Mouse (Mus musculus) macrophage (primary cell): ENCODE results near the gene Lsm4. TPM values are rescaled to one million over a fixed set of nuclear protein-coding genes. Genes with fewer than 3 reads are reported as not detected.

Source experiments
- H3K27ac ChIP-seq: fragments of 350-480 bp; formaldehyde crosslinking; 2 replicates; pipeline ENCODE4 v1.9.0; 2021
- H3K36me3 ChIP-seq: fragments of 350-480 bp; formaldehyde crosslinking; 2 replicates; pipeline ENCODE4 v1.9.0; 2021; ENCODE audit errors: inconsistent target
- H3K4me3 ChIP-seq: fragments of 350-480 bp; formaldehyde crosslinking; 2 replicates; pipeline ENCODE4 v1.9.0; 2021; ENCODE audit errors: inconsistent target
- H3K79me2 ChIP-seq: fragments of 350-480 bp; formaldehyde crosslinking; 2 replicates; pipeline ENCODE4 v1.9.0; 2021; ENCODE audit errors: inconsistent target
- WGBS: methylation state at CpG from one replicate; pipeline ENCODE4 v1.1.7; 2026; ENCODE audit warnings: inconsistent platforms; ENCODE audit not compliant: missing documents; 5-methylcytosine and 5-hydroxymethylcytosine counted together
- polyA plus RNA-seq: library from polyadenylated mRNA; stranded (reverse); fragments of 250-400 nt; gene quantifications from 3 replicates; pipeline ENCODE4 v1.2.4, GENCODE M21; 2018; ENCODE audit warnings: inconsistent platforms

Lsm4 gene
- polyA plus RNA-seq, 1 experiment from 2014 or later = 47.7 TPM

- H3K27ac ChIP-seq = peak overlapping the region; percentile 98
- H3K4me3 ChIP-seq = no peak overlapping the region
- H3K36me3 ChIP-seq = no peaks in the 10 kb centered on the region
- WGBS = 94% methylated on average over 2 of the region's 2 CpGs
- no peaks in the 10 kb centered on the region; the same call in 1 of the 2 replicates for H3K79me2 ChIP-seq
These were observed 29.0 kb upstream of the Lsm4 start for GRCm38 (mm10) chr8:70644065-70644464.

GRCm38 (mm10) chr8:70645501-70646224 lies 27.4 kb upstream of the Lsm4 start:
- 24% methylated on average over 17 of the region's 17 CpGs for WGBS

DNA sequence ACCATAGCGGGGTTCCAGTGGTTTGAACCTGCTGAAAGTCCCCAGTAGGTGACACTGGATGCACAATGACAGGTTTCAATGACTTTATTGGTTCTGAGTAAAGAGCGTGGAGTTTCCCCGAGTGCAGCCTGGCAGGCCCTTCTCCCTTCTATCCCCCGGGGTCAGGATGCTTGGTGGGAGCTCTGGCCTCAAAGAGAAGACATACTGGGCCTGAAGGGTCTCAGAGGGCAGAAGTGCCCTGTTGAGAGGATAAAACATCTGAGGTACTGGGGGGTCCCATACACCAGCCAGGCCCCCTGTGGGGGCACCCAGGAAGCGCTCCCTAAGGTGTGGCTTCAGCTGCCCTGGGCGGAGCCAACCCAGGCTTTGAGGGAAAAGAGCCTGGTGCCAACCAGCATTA lies 26.7 kb upstream of the Lsm4 start:
- H3K79me2 ChIP-seq = peaks cover 4% of the 10 kb centered on the region; the same call in 1 of the 2 replicates
- no peaks in the 10 kb centered on the region; the same call in 1 of the 2 replicates for H3K36me3 ChIP-seq
- 85% methylated on average over 4 of the region's 6 CpGs for WGBS
- no peak overlapping the region for H3K4me3 ChIP-seq
- peak overlapping the region; percentile 98 for H3K27ac ChIP-seq

More at GRCm38 (mm10) chr8:70645501-70646224, 27.4 kb upstream of the Lsm4 start:
- Histone ChIP-seq H3K27ac (peak overlapping the region; percentile 98), H3K36me3 (no peaks in the 10 kb centered on the region; the same call in 1 of the 2 replicates), H3K79me2 (peaks cover 4% of the 10 kb centered on the region; the same call in 1 of the 2 replicates), H3K4me3 (no peak overlapping the region)

- peaks cover 2% of the 10 kb centered on the region; the same call in 1 of the 2 replicates for H3K36me3 ChIP-seq
- peak overlapping the region; percentile 98 for H3K27ac ChIP-seq
- H3K4me3 ChIP-seq = no peak overlapping the region
- peaks cover 4% of the 10 kb centered on the region; the same call in 1 of the 2 replicates for H3K79me2 ChIP-seq
These were observed 26.3 kb upstream of the Lsm4 start for GRCm38 (mm10) chr8:70646775-70647174.

GRCm38 (mm10) chr8:70647343-70648163 lies 25.5 kb upstream of the Lsm4 start:
- Histone ChIP-seq H3K36me3 (peaks cover 9% of the 10 kb centered on the region; the same call in 1 of the 2 replicates), H3K27ac (peak overlapping the region; percentile 98), H3K79me2 (peaks cover 7% of the 10 kb centered on the region; the same call in 1 of the 2 replicates), H3K4me3 (no peak overlapping the region)
- WGBS = 84% methylated on average over 8 of the region's 8 CpGs

- H3K79me2 ChIP-seq = peaks cover 11% of the 10 kb centered on the region; the same call in 1 of the 2 replicates
- H3K4me3 ChIP-seq = no peak overlapping the region
- WGBS = 80% methylated on average over 1 of the region's 1 CpGs
- peak overlapping the region; percentile 98 for H3K27ac ChIP-seq
- H3K36me3 ChIP-seq = peaks cover 10% of the 10 kb centered on the region; the same call in 1 of the 2 replicates
These were observed 24.9 kb upstream of the Lsm4 start for GRCm38 (mm10) chr8:70648164-70648442.

DNA sequence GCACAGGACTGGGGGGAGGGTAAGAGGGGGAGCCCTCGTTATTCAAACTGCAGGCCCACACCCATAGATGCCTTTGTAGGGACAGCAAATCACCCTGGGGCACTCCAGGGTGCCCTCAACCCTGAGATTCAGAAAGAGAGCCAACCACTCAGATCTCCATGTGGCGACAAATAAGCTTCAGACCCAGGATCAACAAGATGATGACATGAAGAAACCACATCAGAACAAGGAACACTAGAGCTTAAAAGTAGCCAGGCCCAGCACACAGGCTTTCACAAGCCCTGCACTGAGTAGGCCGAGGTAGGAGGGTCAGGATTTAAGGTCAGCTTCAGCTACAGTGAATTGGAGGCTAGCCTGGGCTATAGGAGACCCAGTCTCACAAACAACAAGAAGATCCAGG lies 24.1 kb upstream of the Lsm4 start:
- WGBS = 62% methylated on average over 3 of the region's 3 CpGs
- peaks cover 10% of the 10 kb centered on the region; the same call in 1 of the 2 replicates for H3K36me3 ChIP-seq
- H3K4me3 ChIP-seq = no peak overlapping the region
- H3K79me2 ChIP-seq = peaks cover 11% of the 10 kb centered on the region; the same call in 1 of the 2 replicates
- H3K27ac ChIP-seq = peak overlapping the region; percentile 98

DNA sequence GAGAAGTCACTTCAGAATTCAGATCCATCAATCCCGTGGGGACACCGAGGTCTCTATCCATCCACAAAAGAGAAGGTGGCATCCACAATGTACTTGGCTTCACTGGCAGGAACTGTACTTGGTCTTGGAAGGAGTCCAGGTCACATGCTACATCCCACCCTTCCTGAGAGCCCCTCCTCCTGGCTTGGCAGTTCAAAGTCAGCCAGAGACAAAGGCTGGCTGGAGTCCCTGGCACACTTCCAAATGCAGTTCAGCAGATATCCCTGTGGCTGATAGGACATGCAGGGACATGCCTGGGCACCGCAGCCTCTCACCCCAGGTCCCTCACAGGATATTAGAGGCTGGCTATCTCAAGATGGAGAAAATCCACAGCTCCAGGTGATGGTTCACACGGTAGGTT lies 23.7 kb upstream of the Lsm4 start:
- 37% methylated on average over 4 of the region's 4 CpGs for WGBS
- Histone ChIP-seq H3K79me2 (peaks cover 11% of the 10 kb centered on the region; the same call in 1 of the 2 replicates), H3K36me3 (peaks cover 10% of the 10 kb centered on the region; the same call in 1 of the 2 replicates), H3K27ac (peak overlapping the region; percentile 98), H3K4me3 (no peak overlapping the region)

- WGBS = 95% methylated on average over 15 of the region's 17 CpGs
- H3K79me2 ChIP-seq = peaks cover 15% of the 10 kb centered on the region; the same call in 1 of the 2 replicates
- H3K36me3 ChIP-seq = peaks cover 14% of the 10 kb centered on the region; the same call in 1 of the 2 replicates
- no peak overlapping the region for H3K4me3 ChIP-seq
- peak overlapping the region; percentile 98 for H3K27ac ChIP-seq
These were observed 22.7 kb upstream of the Lsm4 start for GRCm38 (mm10) chr8:70650351-70650750.

- peaks cover 41% of the 10 kb centered on the region for H3K79me2 ChIP-seq
- H3K27ac ChIP-seq = peak overlapping the region; percentile 42
- H3K36me3 ChIP-seq = peaks cover 34% of the 10 kb centered on the region; the same call in 1 of the 2 replicates
- 31% methylated on average over 2 of the region's 2 CpGs for WGBS
- H3K4me3 ChIP-seq = no peak overlapping the region
These were observed 19.8 kb upstream of the Lsm4 start for GRCm38 (mm10) chr8:70653226-70653625.

- Histone ChIP-seq H3K4me3 (no peak overlapping the region), H3K27ac (peak overlapping the region; percentile 35), H3K36me3 (peaks cover 34% of the 10 kb centered on the region; the same call in 1 of the 2 replicates), H3K79me2 (peaks cover 50% of the 10 kb centered on the region)
- 0% methylated on average over 1 of the region's 1 CpGs for WGBS
These were observed 18.9 kb upstream of the Lsm4 start for GRCm38 (mm10) chr8:70654121-70654520.

DNA sequence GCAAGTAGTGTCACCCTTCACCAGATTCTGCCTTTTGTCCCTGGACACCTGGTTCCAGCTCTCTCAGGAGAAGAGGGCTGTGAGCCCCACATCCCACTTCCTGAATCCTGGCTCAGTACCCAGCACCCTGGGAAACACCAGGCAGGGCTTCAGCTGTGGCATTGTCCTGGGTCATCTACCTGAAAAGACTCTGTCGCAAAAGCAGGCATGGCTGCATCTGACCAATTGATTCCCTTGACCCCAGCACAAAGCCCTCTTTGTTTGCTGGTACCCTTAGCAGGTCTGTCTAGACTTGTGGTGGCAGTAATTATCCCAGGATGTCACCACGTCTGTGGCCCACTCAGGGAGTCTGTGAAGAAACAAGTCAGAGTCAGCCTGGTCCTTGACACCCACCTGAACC lies 17.6 kb upstream of the Lsm4 start:
- Histone ChIP-seq H3K4me3 (no peak overlapping the region), H3K27ac (no peak overlapping the region), H3K79me2 (peaks cover 49% of the 10 kb centered on the region), H3K36me3 (peaks cover 34% of the 10 kb centered on the region; the same call in 1 of the 2 replicates)
- WGBS = 93% methylated on average over 2 of the region's 2 CpGs

DNA sequence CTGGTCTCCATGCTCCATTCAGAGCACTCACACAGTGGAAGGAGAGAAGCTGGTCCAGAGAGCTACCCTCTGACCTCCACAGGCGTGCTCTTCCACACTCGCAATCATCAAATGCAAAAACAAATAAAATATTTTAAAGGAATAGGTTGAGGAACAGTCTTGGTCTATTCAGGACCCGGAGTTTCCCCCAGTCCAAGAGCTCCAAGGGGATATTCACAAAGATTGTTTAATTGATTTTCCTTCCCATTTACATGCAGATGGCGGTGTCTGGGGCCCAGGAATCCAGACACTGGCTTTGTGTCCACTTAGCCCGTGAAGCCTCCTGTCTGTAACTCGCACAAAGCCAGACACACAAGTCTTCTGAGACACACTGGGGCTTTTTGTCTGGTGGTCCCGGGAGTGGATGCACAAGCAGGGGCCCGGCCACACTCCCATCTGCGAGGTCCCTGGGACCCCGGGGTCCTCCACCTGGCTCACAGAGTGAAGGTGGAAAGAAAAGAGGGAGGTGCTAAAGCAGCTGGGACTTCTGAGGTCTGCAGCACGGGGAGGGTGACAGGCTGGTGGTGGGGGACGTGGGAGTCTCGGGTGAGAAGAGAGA lies 16.8 kb upstream of the Lsm4 start:
- H3K79me2 ChIP-seq = peaks cover 49% of the 10 kb centered on the region
- H3K36me3 ChIP-seq = peaks cover 34% of the 10 kb centered on the region; the same call in 1 of the 2 replicates
- no peak overlapping the region for H3K27ac ChIP-seq
- WGBS = 93% methylated on average over 13 of the region's 13 CpGs
- no peak overlapping the region for H3K4me3 ChIP-seq

DNA sequence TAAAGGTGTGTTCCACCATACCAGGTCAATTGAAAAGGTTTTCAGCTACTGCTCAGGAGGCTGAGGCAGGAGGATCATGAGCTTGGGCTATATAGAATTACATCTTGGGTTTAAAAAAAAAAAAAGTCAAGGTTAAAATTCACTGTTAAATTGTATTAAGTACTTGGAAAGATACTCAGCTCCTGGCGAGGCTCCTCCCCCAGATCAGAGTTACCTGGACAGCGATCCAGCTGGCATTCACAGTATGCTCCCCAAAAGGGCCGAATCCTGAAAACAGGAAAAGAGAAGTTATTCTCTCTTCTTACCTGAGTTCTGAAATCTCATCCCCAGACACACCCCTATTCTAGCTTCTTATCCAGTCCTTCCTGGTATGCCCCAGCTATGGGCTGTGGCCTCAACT lies 15.8 kb upstream of the Lsm4 start:
- Histone ChIP-seq H3K79me2 (peaks cover 48% of the 10 kb centered on the region), H3K4me3 (no peak overlapping the region), H3K27ac (no peak overlapping the region), H3K36me3 (peaks cover 27% of the 10 kb centered on the region; the same call in 1 of the 2 replicates)
- 96% methylated on average over 3 of the region's 3 CpGs for WGBS
